Mouse (Mus musculus) thymus, adult 2 months (tissue): ENCODE measurements around the gene Vmn1r218.

ENCODE experiments used
- CTCF ChIP-seq: fragments of 200-500 bp; IDR thresholded peaks from 2 replicates; pipeline ENCODE4 v1.5.1; 2012; ENCODE audit warnings: mild to moderate bottlenecking, control low read depth, low read length, moderate library complexity, borderline replicate concordance; ENCODE audit not compliant: control insufficient read depth, poor library complexity, insufficient read depth; ENCODE audit errors: extremely low read depth
- POLR2A ChIP-seq: fragments of 200-500 bp; IDR thresholded peaks from 2 replicates; pipeline ENCODE4 v1.6.1; 2012; ENCODE audit warnings: mild to moderate bottlenecking, low read length, control low read depth, moderate library complexity; ENCODE audit not compliant: control insufficient read depth, poor library complexity, insufficient read depth; ENCODE audit errors: extremely low read depth

DNA sequence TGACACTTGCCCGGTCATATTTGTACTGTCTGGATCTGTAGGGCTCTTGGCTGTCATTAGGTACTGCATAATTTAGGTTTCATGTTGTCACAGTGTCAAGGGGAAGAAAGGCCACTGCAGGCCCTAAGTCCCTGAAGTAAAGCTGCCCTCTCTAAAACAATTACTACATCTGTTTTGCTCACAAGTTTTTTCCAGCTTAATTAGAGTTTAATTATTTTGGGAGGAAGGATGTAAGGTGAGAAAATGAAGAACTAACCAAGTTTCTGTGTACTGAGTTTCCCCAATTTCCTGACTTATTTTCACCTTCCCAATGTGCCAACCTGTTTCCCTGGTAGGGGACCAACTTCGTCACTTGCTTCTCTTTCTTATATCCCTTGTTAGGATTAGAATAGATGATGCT, 54.9 kb downstream of the Vmn1r218 start, which contains the start of gene Vmn1r220:
- TF ChIP-seq CTCF, result no peak
- no peak for TF ChIP-seq POLR2A
